Mouse (Mus musculus): ENCODE results near the gene Olfr329-ps. TPM values are rescaled to one million over a fixed set of nuclear protein-coding genes. Genes with fewer than 3 reads are reported as not detected.
"Not testable (repeated sequence)": the region's sequence is repeated elsewhere in the genome, so short reads cannot be mapped to it uniquely, and the experiment has no call there.

Gene Olfr329-ps
- polyA plus RNA-seq, 1 experiment from 2014 or later, result 0.12 TPM

DNA sequence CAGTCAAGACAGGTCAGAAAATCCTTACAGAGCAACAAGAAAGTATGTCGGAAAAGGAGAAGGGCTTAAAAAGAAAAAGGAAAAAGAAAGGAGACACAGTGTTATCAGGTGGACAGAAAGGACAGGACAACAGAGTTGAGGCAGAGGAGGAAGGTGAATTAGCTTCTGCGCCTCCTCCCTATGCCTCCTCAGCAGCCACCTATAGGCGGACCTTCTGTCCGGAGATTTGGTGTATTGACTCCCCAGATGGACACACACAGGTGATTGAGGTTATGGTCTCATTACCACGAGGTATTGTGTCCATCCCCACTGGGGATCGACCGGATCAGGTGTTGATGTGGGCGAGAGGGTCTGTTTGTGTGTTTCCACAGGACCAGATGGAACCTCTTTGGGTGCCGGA is 26.5 kb downstream of the Olfr329-ps start:
- 94% methylated on average over 7 of the region's 9 CpGs for WGBS
- H3K4me3 ChIP-seq (replicated peaks; ENCODE audit: low read length); H3K9ac ChIP-seq; ATAC-seq (ENCODE audit: low FRiP score); DNase-seq (ENCODE audit: low spot score); H3K4me1 ChIP-seq (replicated peaks; ENCODE audit: control insufficient read depth, insufficient read depth, low read length); H3K27me3 ChIP-seq (ENCODE audit: control insufficient read depth, insufficient read depth, low read length); H3K27ac ChIP-seq; H3K9me3 ChIP-seq (ENCODE audit: control insufficient read depth, low read length); H3K4me2 ChIP-seq (replicated peaks); H3K36me3 ChIP-seq (replicated peaks; ENCODE audit: control insufficient read depth, insufficient read depth): not testable (repeated sequence)

DNA sequence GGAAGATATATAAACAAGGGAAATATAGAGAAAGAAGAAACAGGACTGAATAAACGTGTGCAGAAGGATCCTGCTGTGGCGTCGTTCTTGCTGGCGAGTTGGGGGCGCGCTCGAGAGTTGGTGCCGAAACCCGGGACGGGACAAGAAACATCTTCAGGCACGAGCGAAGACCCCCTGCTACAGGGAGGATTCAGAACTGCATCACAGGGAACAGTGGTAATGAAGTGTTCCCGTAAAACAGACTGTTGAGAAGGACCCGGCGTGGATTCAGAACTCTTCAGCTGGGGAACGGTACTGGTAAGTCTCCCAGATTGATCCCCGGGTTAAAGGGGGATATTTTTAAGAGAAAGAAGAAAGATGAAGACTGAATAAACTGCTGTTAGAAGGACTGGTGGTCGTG is 27.3 kb downstream of the Olfr329-ps start:
- not testable (repeated sequence) for H3K36me3 ChIP-seq (replicated peaks; ENCODE audit: control insufficient read depth, insufficient read depth); H3K4me3 ChIP-seq (replicated peaks; ENCODE audit: low read length); H3K27ac ChIP-seq; H3K27me3 ChIP-seq (ENCODE audit: control insufficient read depth, insufficient read depth, low read length); H3K9ac ChIP-seq; DNase-seq (ENCODE audit: low spot score); ATAC-seq (ENCODE audit: low FRiP score); H3K9me3 ChIP-seq (ENCODE audit: control insufficient read depth, low read length); H3K4me2 ChIP-seq (replicated peaks); H3K4me1 ChIP-seq (replicated peaks; ENCODE audit: control insufficient read depth, insufficient read depth, low read length)
- 92% methylated on average over 17 of the region's 18 CpGs for WGBS

GRCm38 (mm10) chr11:58509058-58509457 is 37.2 kb downstream of the Olfr329-ps start:
- not testable (repeated sequence) for H3K4me1 ChIP-seq (replicated peaks; ENCODE audit: control insufficient read depth, insufficient read depth, low read length); H3K36me3 ChIP-seq (replicated peaks; ENCODE audit: control insufficient read depth, insufficient read depth); H3K9ac ChIP-seq; H3K27ac ChIP-seq; H3K4me3 ChIP-seq (replicated peaks; ENCODE audit: low read length); ATAC-seq (ENCODE audit: low FRiP score); DNase-seq (ENCODE audit: low spot score); H3K9me3 ChIP-seq (ENCODE audit: control insufficient read depth, low read length); H3K4me2 ChIP-seq (replicated peaks); H3K27me3 ChIP-seq (ENCODE audit: control insufficient read depth, insufficient read depth, low read length)
- 91% methylated on average over 19 of the region's 19 CpGs for WGBS

DNA sequence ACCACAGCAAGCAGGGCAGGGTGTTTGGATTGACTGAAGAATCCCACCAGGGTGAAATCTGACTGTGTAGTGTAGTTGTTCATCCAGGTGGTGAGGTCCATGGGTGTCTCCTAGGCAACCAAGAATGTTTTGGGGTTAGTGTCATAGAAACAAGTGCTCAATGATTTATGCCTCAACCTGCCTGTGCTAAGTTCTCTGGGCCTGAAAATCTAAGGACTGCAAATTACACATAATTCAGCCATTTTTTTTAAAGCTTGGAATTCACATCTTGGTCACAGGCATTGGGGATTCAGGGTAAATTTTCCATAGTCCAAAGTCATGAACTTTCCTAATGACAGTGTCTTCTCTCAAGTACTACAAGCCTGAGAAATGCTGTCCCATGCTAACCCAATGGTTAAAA is 43.8 kb downstream of the Olfr329-ps start, which contains the start of gene Olfr331:
Gene Olfr331, minus strand, starts transcription at position 101 of the 400 bp plus-strand sequence.
- H3K27ac ChIP-seq, result not testable (repeated sequence)

GRCm38 (mm10) chr11:58499290-58499689 is 46.9 kb downstream of the Olfr329-ps start:
- DNase-seq (ENCODE audit: low spot score) (peak; percentile 80), ATAC-seq (ENCODE audit: low FRiP score) (no peak)
- H3K27ac ChIP-seq, result no peak overlapping the region
- H3K36me3 ChIP-seq (replicated peaks; ENCODE audit: control insufficient read depth, insufficient read depth), result no peaks in the 10 kb centered on the region
- no peaks in the 10 kb centered on the region for H3K4me1 ChIP-seq (replicated peaks; ENCODE audit: control insufficient read depth, insufficient read depth, low read length)
- no peak overlapping the region for H3K9ac ChIP-seq
- WGBS, result 54% methylated on average over 3 of the region's 3 CpGs
- H3K4me3 ChIP-seq (replicated peaks; ENCODE audit: low read length), result no peak overlapping the region
- H3K9me3 ChIP-seq (ENCODE audit: control insufficient read depth, low read length), result no peaks in the 10 kb centered on the region
- no peak overlapping the region for H3K4me2 ChIP-seq (replicated peaks)
- H3K27me3 ChIP-seq (ENCODE audit: control insufficient read depth, insufficient read depth, low read length), result no peaks in the 10 kb centered on the region

More for the DNA sequence above, 43.8 kb downstream of the Olfr329-ps start, which contains the start of gene Olfr331:
- not testable (repeated sequence) for H3K4me1 ChIP-seq (replicated peaks; ENCODE audit: control insufficient read depth, insufficient read depth, low read length); H3K9me3 ChIP-seq (ENCODE audit: control insufficient read depth, low read length); H3K27me3 ChIP-seq (ENCODE audit: control insufficient read depth, insufficient read depth, low read length); ATAC-seq (ENCODE audit: low FRiP score); H3K9ac ChIP-seq; DNase-seq (ENCODE audit: low spot score); H3K4me2 ChIP-seq (replicated peaks); H3K36me3 ChIP-seq (replicated peaks; ENCODE audit: control insufficient read depth, insufficient read depth); H3K4me3 ChIP-seq (replicated peaks; ENCODE audit: low read length)

DNA sequence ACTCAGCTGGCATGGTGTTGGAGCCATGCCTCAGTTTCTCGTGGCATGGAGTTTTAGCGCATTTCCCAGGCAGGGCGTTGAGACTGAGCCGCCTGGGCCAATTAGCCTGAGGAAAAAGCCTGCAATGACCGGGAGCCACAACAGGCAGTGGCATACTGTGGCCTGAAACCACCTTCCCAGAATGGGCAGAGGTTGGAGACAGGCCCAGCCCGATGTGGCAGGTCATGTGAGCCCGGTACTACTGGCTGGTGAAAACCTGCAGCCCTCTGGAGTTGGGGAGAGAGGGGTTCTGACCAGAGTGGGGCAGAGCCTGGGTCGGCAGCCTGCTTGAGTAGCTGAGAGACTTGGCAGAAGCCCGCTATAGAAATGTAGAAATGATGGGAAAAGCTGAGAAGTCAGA is 47.5 kb downstream of the Olfr329-ps start:
- no peak overlapping the region for H3K4me2 ChIP-seq (replicated peaks)
- WGBS, result 92% methylated on average over 9 of the region's 9 CpGs
- ATAC-seq (ENCODE audit: low FRiP score) (no peak), DNase-seq (ENCODE audit: low spot score) (no peak)
- no peaks in the 10 kb centered on the region for H3K4me1 ChIP-seq (replicated peaks; ENCODE audit: control insufficient read depth, insufficient read depth, low read length)
- no peak overlapping the region for H3K9ac ChIP-seq
- no peaks in the 10 kb centered on the region for H3K9me3 ChIP-seq (ENCODE audit: control insufficient read depth, low read length)
- no peaks in the 10 kb centered on the region for H3K27me3 ChIP-seq (ENCODE audit: control insufficient read depth, insufficient read depth, low read length)
- no peaks in the 10 kb centered on the region for H3K36me3 ChIP-seq (replicated peaks; ENCODE audit: control insufficient read depth, insufficient read depth)
- H3K4me3 ChIP-seq (replicated peaks; ENCODE audit: low read length), result no peak overlapping the region
- H3K27ac ChIP-seq, result no peak overlapping the region

- Histone ChIP-seq H3K4me3 (replicated peaks; ENCODE audit: low read length) (no peak within 1 kb of the TSS), H3K9ac (no peak within 1 kb of the TSS), H3K27ac (no peak within 1 kb of the TSS), H3K9me3 (ENCODE audit: control insufficient read depth, low read length) (no peaks in the 10 kb centered on the region), H3K36me3 (replicated peaks; ENCODE audit: control insufficient read depth, insufficient read depth) (no peaks in the 10 kb centered on the region), H3K4me2 (replicated peaks) (no peak within 1 kb of the TSS), H3K4me1 (replicated peaks; ENCODE audit: control insufficient read depth, insufficient read depth, low read length) (no peaks in the 10 kb centered on the region), H3K27me3 (ENCODE audit: control insufficient read depth, insufficient read depth, low read length) (no peaks in the 10 kb centered on the region)
- DNase-seq (ENCODE audit: low spot score), result no peak
- WGBS, result 80% methylated on average over 2 of the region's 2 CpGs
- no peak for ATAC-seq (ENCODE audit: low FRiP score)
Observed at GRCm38 (mm10) chr11:58492455-58492854, 53.8 kb downstream of the Olfr329-ps start, which contains the start of gene Olfr332. TSS of gene Olfr332 (minus strand) at chr11:58492555.

Other genes with a start within 250 kb of the Olfr329-ps start
- 13.5 and 16.2 TPM in 2 replicates for gene Zfp692, start 239.4 kb downstream of the Olfr329-ps start, polyA plus RNA-seq (2014; fragmentation: Nextera tagmentation; extraction: Ambion mirVana)
- gene Zfp672, start 216.1 kb downstream of the Olfr329-ps start, polyA plus RNA-seq (2014; fragmentation: Nextera tagmentation; extraction: Ambion mirVana), result 38.3 and 44.3 TPM in 2 replicates
- 34.3 and 36.5 TPM in 2 replicates for gene Sh3bp5l, start 215.7 kb downstream of the Olfr329-ps start, polyA plus RNA-seq (2014; fragmentation: Nextera tagmentation; extraction: Ambion mirVana)
- not detected in 2 replicates for gene Lypd8, start 167.4 kb downstream of the Olfr329-ps start, polyA plus RNA-seq (2014; fragmentation: Nextera tagmentation; extraction: Ambion mirVana)
- gene 1810065E05Rik, start 125.3 kb downstream of the Olfr329-ps start, polyA plus RNA-seq (2014; fragmentation: Nextera tagmentation; extraction: Ambion mirVana), result not detected in 2 replicates
- not detected in 2 replicates for gene Gm12253, start 113.9 kb downstream of the Olfr329-ps start, polyA plus RNA-seq (2014; fragmentation: Nextera tagmentation; extraction: Ambion mirVana)
- gene Lypd9, start 93.5 kb downstream of the Olfr329-ps start, polyA plus RNA-seq (2014; fragmentation: Nextera tagmentation; extraction: Ambion mirVana), result not detected in 2 replicates
- gene Olfr30, start 84.2 kb downstream of the Olfr329-ps start, polyA plus RNA-seq (2014; fragmentation: Nextera tagmentation; extraction: Ambion mirVana), result not detected in 2 replicates
- gene Olfr332, start 53.9 kb downstream of the Olfr329-ps start, polyA plus RNA-seq (2014; fragmentation: Nextera tagmentation; extraction: Ambion mirVana), result not detected in 2 replicates
- not detected in 2 replicates for gene Olfr331, start 43.9 kb downstream of the Olfr329-ps start, polyA plus RNA-seq (2014; fragmentation: Nextera tagmentation; extraction: Ambion mirVana)
- not detected in 2 replicates for gene Olfr330, start 11.6 kb downstream of the Olfr329-ps start, polyA plus RNA-seq (2014; fragmentation: Nextera tagmentation; extraction: Ambion mirVana)
- 0.12 TPM in 1 of 2 replicates, not detected in the other for gene Olfr328, start 9.2 kb upstream of the Olfr329-ps start, polyA plus RNA-seq (2014; fragmentation: Nextera tagmentation; extraction: Ambion mirVana)
- gene Olfr224, start 24.1 kb upstream of the Olfr329-ps start, polyA plus RNA-seq (2014; fragmentation: Nextera tagmentation; extraction: Ambion mirVana), result not detected in 2 replicates
- gene Olfr325, start 31.3 kb upstream of the Olfr329-ps start, polyA plus RNA-seq (2014; fragmentation: Nextera tagmentation; extraction: Ambion mirVana), result not detected in 2 replicates
- gene Olfr324, start 48.7 kb upstream of the Olfr329-ps start, polyA plus RNA-seq (2014; fragmentation: Nextera tagmentation; extraction: Ambion mirVana), result 0.25 TPM in 1 of 2 replicates, not detected in the other
- gene 2210407C18Rik, start 69.7 kb upstream of the Olfr329-ps start, polyA plus RNA-seq (2014; fragmentation: Nextera tagmentation; extraction: Ambion mirVana), result not detected in 2 replicates
- gene Olfr323, start 84.1 kb upstream of the Olfr329-ps start, polyA plus RNA-seq (2014; fragmentation: Nextera tagmentation; extraction: Ambion mirVana), result not detected in 2 replicates
- 0.20 TPM in 1 of 2 replicates, not detected in the other for gene Trim58, start 94.0 kb upstream of the Olfr329-ps start, polyA plus RNA-seq (2014; fragmentation: Nextera tagmentation; extraction: Ambion mirVana)
- not detected in 2 replicates for gene Olfr322, start 112.4 kb upstream of the Olfr329-ps start, polyA plus RNA-seq (2014; fragmentation: Nextera tagmentation; extraction: Ambion mirVana)
- gene Olfr320, start 134.7 kb upstream of the Olfr329-ps start, polyA plus RNA-seq (2014; fragmentation: Nextera tagmentation; extraction: Ambion mirVana), result not detected in 2 replicates
- gene Olfr319, start 152.7 kb upstream of the Olfr329-ps start, polyA plus RNA-seq (2014; fragmentation: Nextera tagmentation; extraction: Ambion mirVana), result not detected in 2 replicates
- not detected in 2 replicates for gene Olfr318, start 177.6 kb upstream of the Olfr329-ps start, polyA plus RNA-seq (2014; fragmentation: Nextera tagmentation; extraction: Ambion mirVana)
- gene Olfr317, start 192.8 kb upstream of the Olfr329-ps start, polyA plus RNA-seq (2014; fragmentation: Nextera tagmentation; extraction: Ambion mirVana), result 0.09 and 0.12 TPM in 2 replicates
- not detected in 2 replicates for gene Olfr316, start 206.3 kb upstream of the Olfr329-ps start, polyA plus RNA-seq (2014; fragmentation: Nextera tagmentation; extraction: Ambion mirVana)
- not detected in 2 replicates for gene Olfr315, start 226.8 kb upstream of the Olfr329-ps start, polyA plus RNA-seq (2014; fragmentation: Nextera tagmentation; extraction: Ambion mirVana)
- gene Olfr314, start 236.5 kb upstream of the Olfr329-ps start, polyA plus RNA-seq (2014; fragmentation: Nextera tagmentation; extraction: Ambion mirVana), result not detected in 2 replicates

Measured in hindbrain, embryonic 14.5 days (tissue).